Mouse (Mus musculus) heart, embryonic 11.5 days (tissue): ENCODE measurements around the gene Cmbl. TPM values are rescaled to one million over a fixed set of nuclear protein-coding genes. Genes with fewer than 3 reads are reported as not detected.

Source experiments
- ATAC-seq: fragments of 200-750 bp; cut with Nextera tagmentation; replicated peaks from 2 replicates; pipeline ENCODE4 v1.8.0; 2017; ENCODE audit warnings: moderate library complexity; ENCODE audit not compliant: insufficient number of reproducible peaks, low FRiP score, low TSS enrichment
- H3K27ac ChIP-seq: fragments of 300-500 bp; sonication (generic); 2 replicates; pipeline ENCODE4 v1.5.1; 2014; ENCODE audit warnings: mild to moderate bottlenecking, low read depth, low read length
- H3K27me3 ChIP-seq: fragments of 300-500 bp; sonication (generic); 2 replicates; pipeline ENCODE4 v1.6.1; 2014; ENCODE audit warnings: mild to moderate bottlenecking, low read length, mixed read lengths; ENCODE audit not compliant: control insufficient read depth, insufficient read depth
- H3K36me3 ChIP-seq: fragments of 300-500 bp; sonication (generic); 2 replicates; pipeline ENCODE4 v1.6.1; 2014; ENCODE audit warnings: mild to moderate bottlenecking, low read length, moderate library complexity, mixed read lengths; ENCODE audit not compliant: control insufficient read depth, insufficient read depth
- H3K4me1 ChIP-seq: fragments of 300-500 bp; sonication (generic); 2 replicates; pipeline ENCODE4 v1.6.1; 2014; ENCODE audit warnings: low read length; ENCODE audit not compliant: control insufficient read depth, insufficient read depth
- H3K4me2 ChIP-seq: fragments of 300-500 bp; sonication (generic); 2 replicates; pipeline ENCODE4 v1.6.1; 2014; ENCODE audit warnings: mild to moderate bottlenecking, moderate library complexity
- H3K4me3 ChIP-seq: fragments of 300-500 bp; sonication (generic); 2 replicates; pipeline ENCODE4 v1.5.1; 2014; ENCODE audit warnings: low read depth, low read length
- H3K9ac ChIP-seq: fragments of 300-500 bp; sonication (generic); 2 replicates; pipeline ENCODE4 v1.6.1; 2014; ENCODE audit warnings: mild to moderate bottlenecking, low read depth, low read length, moderate library complexity
- H3K9me3 ChIP-seq: fragments of 300-500 bp; sonication (generic); replicated peaks from 2 replicates; pipeline ENCODE4 v1.6.1; 2016; ENCODE audit warnings: low read length; ENCODE audit not compliant: control insufficient read depth
- WGBS: fragments of 180-500 bp; shearing (Covaris S2); extraction: QIAGEN DNeasy Blood & Tissue Kit; methylation state at CpG from one replicate; pipeline ENCODE4 v1.1.7; 2014; ENCODE audit not compliant: insufficient replicate concordance; 5-methylcytosine and 5-hydroxymethylcytosine counted together
- polyA plus RNA-seq: library from polyadenylated mRNA; unstranded; fragments of >200 nt; fragmentation: Nextera tagmentation; extraction: Ambion mirVana; gene quantifications from 2 replicates; pipeline ENCODE4 v1.2.1, GENCODE M21; 2014

The Cmbl gene
- polyA plus RNA-seq, 1 experiment from 2014 or later = 6.6 TPM

- Histone ChIP-seq H3K4me3 (no peak overlapping the region), H3K9ac (no peak overlapping the region), H3K4me2 (no peak overlapping the region), H3K9me3 (no peaks in the 10 kb centered on the region), H3K27ac (no peak overlapping the region), H3K4me1 (no peaks in the 10 kb centered on the region), H3K36me3 (no peaks in the 10 kb centered on the region), H3K27me3 (no peaks in the 10 kb centered on the region)
- 86% methylated on average over 3 of the region's 3 CpGs for WGBS
- ATAC-seq = no peak
Measured at GRCm38 (mm10) chr15:31629556-31629955, 64.4 kb downstream of the Cmbl start.

GRCm38 (mm10) chr15:31631396-31631858, 66.2 kb downstream of the Cmbl start:
- no peak for ATAC-seq
- Histone ChIP-seq H3K4me1 (no peaks in the 10 kb centered on the region), H3K4me3 (no peak overlapping the region), H3K9ac (no peak overlapping the region), H3K27me3 (no peaks in the 10 kb centered on the region), H3K27ac (no peak overlapping the region), H3K36me3 (no peaks in the 10 kb centered on the region), H3K4me2 (no peak overlapping the region), H3K9me3 (no peaks in the 10 kb centered on the region)
- WGBS = 81% methylated on average over 12 of the region's 12 CpGs

GRCm38 (mm10) chr15:31632478-31632877, 67.3 kb downstream of the Cmbl start:
- Histone ChIP-seq H3K4me1 (no peaks in the 10 kb centered on the region), H3K4me2 (no peak overlapping the region), H3K9ac (no peak overlapping the region), H3K9me3 (no peaks in the 10 kb centered on the region), H3K27me3 (no peaks in the 10 kb centered on the region), H3K4me3 (no peak overlapping the region), H3K27ac (no peak overlapping the region), H3K36me3 (no peaks in the 10 kb centered on the region)
- no peak for ATAC-seq
- WGBS = 80% methylated on average over 4 of the region's 4 CpGs

GRCm38 (mm10) chr15:31634582-31634981, 69.4 kb downstream of the Cmbl start:
- no peaks in the 10 kb centered on the region for H3K4me1 ChIP-seq
- H3K27me3 ChIP-seq = no peaks in the 10 kb centered on the region
- H3K36me3 ChIP-seq = no peaks in the 10 kb centered on the region
- no peaks in the 10 kb centered on the region for H3K9me3 ChIP-seq
- no peak overlapping the region for H3K4me2 ChIP-seq
- H3K9ac ChIP-seq = no peak overlapping the region
- ATAC-seq = no peak
- H3K27ac ChIP-seq = no peak overlapping the region
- H3K4me3 ChIP-seq = no peak overlapping the region
- 87% methylated on average over 6 of the region's 6 CpGs for WGBS

GRCm38 (mm10) chr15:31636091-31636595, 71.0 kb downstream of the Cmbl start:
- H3K27me3 ChIP-seq = no peaks in the 10 kb centered on the region
- H3K36me3 ChIP-seq = no peaks in the 10 kb centered on the region
- no peak overlapping the region for H3K4me2 ChIP-seq
- no peaks in the 10 kb centered on the region for H3K4me1 ChIP-seq
- no peak overlapping the region for H3K4me3 ChIP-seq
- H3K9ac ChIP-seq = no peak overlapping the region
- ATAC-seq = no peak
- no peaks in the 10 kb centered on the region for H3K9me3 ChIP-seq
- 81% methylated on average over 9 of the region's 9 CpGs for WGBS
- no peak overlapping the region for H3K27ac ChIP-seq

Other genes starting within 250 kb of the Cmbl start
- 2.1 and 2.2 TPM in 2 replicates for gene Ankrd33b, start 197.7 kb upstream of the Cmbl start, polyA plus RNA-seq
- 3.3 TPM in 2 replicates for gene Ropn1l, start 111.7 kb upstream of the Cmbl start, polyA plus RNA-seq
- gene March6, start 34.3 kb upstream of the Cmbl start, polyA plus RNA-seq = 31.1 and 40.9 TPM in 2 replicates
- 455 and 458 TPM in 2 replicates for gene Cct5, start 36.4 kb downstream of the Cmbl start, polyA plus RNA-seq
- gene Fam173b, start 36.5 kb downstream of the Cmbl start, polyA plus RNA-seq = 13.3 and 16.1 TPM in 2 replicates